Mouse (Mus musculus) heart, adult 11 months (tissue): ENCODE measurements at regions not wholly inside any gene's neighbourhood (a gene's known extent, or its start where the extent isn't known, plus 50 kb on each side); places are given as distances from the start of the nearest gene placed in this dataset.

ENCODE experiments used
- DNase-seq: peaks from one replicate; pipeline ENCODE4 v3.0.0; 2022

DNA sequence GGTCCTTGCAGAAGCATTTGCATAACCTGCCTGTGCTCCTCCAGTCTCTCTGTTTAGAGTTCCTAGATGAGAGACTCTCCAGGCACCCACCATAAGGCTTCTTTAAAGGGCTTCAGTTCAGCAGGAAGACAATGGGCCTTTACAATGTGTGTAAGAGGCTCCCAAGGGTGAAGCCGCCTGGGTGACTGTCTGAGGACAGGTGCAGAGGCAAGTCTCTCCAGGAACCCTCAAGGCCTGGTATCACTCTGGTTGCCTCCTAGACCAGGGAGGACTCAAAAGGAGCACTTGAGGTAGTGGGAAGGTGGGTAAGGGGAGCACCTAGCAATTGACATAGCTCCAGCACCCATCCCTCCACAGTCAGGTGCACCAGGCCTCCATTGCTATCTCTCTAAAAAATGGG is 55.8 kb upstream of the Irx2 start:
- peak; percentile 59 for DNase-seq

DNA sequence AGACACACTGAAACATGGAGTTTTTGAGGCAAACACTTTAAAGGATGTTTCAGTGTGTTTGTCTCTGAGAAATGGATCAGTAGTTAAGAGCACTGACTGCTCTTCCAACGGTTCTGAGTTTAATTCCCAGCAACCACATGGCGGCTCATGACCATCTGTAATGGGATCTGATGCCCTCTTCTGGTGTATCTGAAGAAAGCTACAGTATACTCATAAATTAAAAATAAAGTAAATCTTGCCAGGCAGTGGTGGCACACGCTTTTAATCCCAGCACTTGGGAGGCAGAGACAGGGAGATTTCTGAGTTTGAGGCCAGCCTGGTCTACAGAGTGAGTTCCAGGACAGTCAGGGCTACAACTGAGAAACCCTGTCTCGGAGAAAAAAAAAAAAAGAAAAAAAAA is 54.5 kb upstream of the Irx2 start:
- DNase-seq = peak; percentile 72

DNA sequence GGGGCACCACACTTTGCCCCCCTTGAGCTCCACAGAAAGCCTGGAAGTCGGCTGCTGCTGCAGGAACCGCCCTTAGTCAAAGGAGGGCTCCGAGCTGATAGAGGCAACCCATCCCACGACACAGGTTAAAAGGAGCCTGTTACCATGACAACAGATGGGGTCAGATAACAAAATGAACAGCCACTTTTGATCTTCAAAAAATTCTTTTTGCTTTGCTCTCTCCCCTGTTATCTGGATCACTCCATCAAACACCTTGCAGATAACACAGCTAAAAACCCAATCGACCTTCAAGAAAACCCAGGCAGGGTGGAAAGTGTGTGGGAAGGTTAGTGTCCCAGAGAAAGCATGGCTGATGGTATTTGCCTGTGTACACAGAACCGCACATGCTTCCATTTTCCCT is 52.1 kb upstream of the Irx2 start:
- peak; percentile 48 for DNase-seq

DNA sequence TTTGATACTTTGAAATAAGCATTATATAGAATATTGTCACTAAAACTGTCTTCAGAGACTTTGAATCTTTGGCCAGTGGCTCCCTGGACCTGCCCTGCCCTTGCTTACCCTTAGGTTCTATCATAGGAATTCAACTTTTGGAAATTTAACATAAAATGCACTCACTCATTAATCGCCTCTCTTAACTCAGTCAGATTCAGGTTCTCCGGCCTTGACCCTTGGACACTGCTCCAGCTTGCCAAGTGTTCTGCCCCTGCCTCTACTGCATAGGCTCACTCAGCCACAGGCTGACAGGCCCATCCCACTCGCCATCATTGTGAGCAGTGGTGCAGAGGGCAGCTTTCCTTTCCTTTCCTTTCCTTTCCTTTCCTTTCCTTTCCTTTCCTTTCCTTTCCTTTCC is 50.2 kb upstream of the Irx2 start:
- peak; percentile 66 for DNase-seq
